Mouse (Mus musculus) stomach, postnatal 0 days (tissue): ENCODE data around the gene C330007P06Rik.

Source experiments
- CTCF ChIP-seq: IDR thresholded peaks from 2 replicates; pipeline ENCODE4 v1.5.1; 2016; ENCODE audit warnings: antibody characterized with exemption, low read depth, mild to moderate bottlenecking, moderate library complexity
- EP300 ChIP-seq: optimal IDR thresholded peaks from 2 replicates; pipeline ENCODE3; 2016; ENCODE audit warnings: antibody characterized with exemption

DNA sequence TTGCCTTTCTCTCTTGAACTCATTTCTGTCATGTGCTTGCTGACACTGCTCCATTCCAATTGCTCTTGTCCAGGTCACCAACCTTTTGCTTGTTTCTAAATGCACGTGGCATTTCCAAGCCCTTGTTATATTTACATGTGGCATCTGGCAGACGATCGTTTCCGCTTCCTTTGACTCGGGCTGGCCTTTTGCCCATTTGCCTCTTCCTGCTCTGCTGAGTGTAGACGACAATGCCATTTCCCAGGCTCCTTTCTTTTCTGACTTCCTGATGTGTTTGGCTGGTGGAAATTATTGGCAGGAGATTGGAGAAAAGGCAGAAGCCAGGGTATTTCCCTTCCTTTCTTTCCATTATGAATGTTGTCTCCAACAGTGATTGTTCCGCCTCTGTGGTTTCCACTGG is 34.5 kb downstream of the C330007P06Rik start:
- TF ChIP-seq CTCF = no peak
- no peak for TF ChIP-seq EP300
